Mouse (Mus musculus) ES-E14 (cell line): ENCODE measurements at regions not wholly inside any gene's neighbourhood (a gene's known extent, or its start where the extent isn't known, plus 50 kb on each side); places are given as distances from the start of the nearest gene placed in this dataset.

Experiments
- HCFC1 ChIP-seq: IDR thresholded peaks from 2 replicates; pipeline ENCODE4 v1.6.1; 2012; ENCODE audit warnings: low read length, inconsistent platforms, borderline replicate concordance; ENCODE audit not compliant: insufficient read depth
- MAFK ChIP-seq: IDR thresholded peaks from 2 replicates; pipeline ENCODE4 v1.6.1; 2014; ENCODE audit warnings: mild to moderate bottlenecking, low read depth, low read length, inconsistent platforms; ENCODE audit not compliant: insufficient read depth
- ZNF384 ChIP-seq: IDR thresholded peaks from 2 replicates; pipeline ENCODE4 v1.6.1; 2012; ENCODE audit warnings: low read depth, low read length, inconsistent platforms

DNA sequence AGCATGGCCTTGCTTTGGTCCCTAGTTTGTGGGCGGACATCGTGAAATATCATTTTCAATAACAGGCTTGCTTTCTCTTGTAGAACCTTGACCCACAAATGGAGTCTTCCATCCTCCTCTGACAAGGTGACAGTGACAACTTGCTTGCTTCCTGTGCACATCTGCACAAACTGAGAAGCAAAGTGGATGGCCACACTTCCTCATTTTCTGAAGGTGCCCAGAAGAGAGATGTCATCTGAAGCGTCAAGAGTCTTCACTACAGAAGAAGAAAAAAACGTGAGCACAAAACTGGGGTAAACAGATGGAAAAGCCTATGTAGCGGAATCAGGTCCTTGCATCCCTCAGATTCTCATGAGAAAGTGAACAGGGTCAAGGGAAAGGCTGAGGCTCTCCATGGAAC, 423.5 kb downstream of the Gm37988 start:
- TF ChIP-seq HCFC1 (no peak), MAFK (no peak), ZNF384 (no peak)
